Mouse (Mus musculus) liver, postnatal 0 days (tissue): ENCODE measurements around the gene Dscaml1.

Experiments
- CTCF ChIP-seq: sonication (generic); IDR thresholded peaks from 2 replicates; pipeline ENCODE4 v1.5.1; 2016; ENCODE audit warnings: antibody characterized with exemption, low read depth
- EP300 ChIP-seq: IDR thresholded peaks from 2 replicates; pipeline ENCODE4 v1.6.1; 2016; ENCODE audit warnings: antibody characterized with exemption, low read depth, mild to moderate bottlenecking

GRCm38 (mm10) chr9:45444251-45444798 is 17.9 kb downstream of the Dscaml1 start:
- no peak for TF ChIP-seq CTCF
- no peak for TF ChIP-seq EP300
